Mouse (Mus musculus) forebrain, embryonic 16.5 days (tissue): Measurements from ENCODE around the gene Grk2. TPM values are rescaled to one million over a fixed set of nuclear protein-coding genes. Genes with fewer than 3 reads are reported as not detected.

ENCODE experiments used
- ATAC-seq: fragments of 200-750 bp; cut with Nextera tagmentation; 2 replicates; pipeline ENCODE4 v1.8.0; 2017; ENCODE audit warnings: mild to moderate bottlenecking, moderate library complexity
- H3K27ac ChIP-seq: fragments of 300-500 bp; sonication (generic); 2 replicates; pipeline ENCODE4 v1.5.1; 2014; ENCODE audit warnings: low read length, control low read depth
- H3K27me3 ChIP-seq: fragments of 300-500 bp; sonication (generic); replicated peaks from 2 replicates; pipeline ENCODE4 v1.6.1; 2014; ENCODE audit warnings: low read length; ENCODE audit not compliant: control insufficient read depth, insufficient read depth
- H3K36me3 ChIP-seq: fragments of 300-500 bp; sonication (generic); 2 replicates; pipeline ENCODE4 v1.6.1; 2014; ENCODE audit not compliant: control insufficient read depth, insufficient read depth
- H3K4me1 ChIP-seq: fragments of 300-500 bp; sonication (generic); replicated peaks from 2 replicates; pipeline ENCODE4 v1.6.1; 2014; ENCODE audit warnings: low read length; ENCODE audit not compliant: control insufficient read depth, insufficient read depth
- H3K4me2 ChIP-seq: fragments of 300-500 bp; sonication (generic); 2 replicates; pipeline ENCODE4 v1.6.1; 2014; ENCODE audit warnings: mild to moderate bottlenecking, low read length, control low read depth
- H3K4me3 ChIP-seq: fragments of 300-500 bp; sonication (generic); replicated peaks from 2 replicates; pipeline ENCODE4 v1.5.1; 2014; ENCODE audit warnings: mild to moderate bottlenecking, low read length, control low read depth
- H3K9ac ChIP-seq: fragments of 300-500 bp; sonication (generic); replicated peaks from 2 replicates; pipeline ENCODE4 v1.6.1; 2014; ENCODE audit warnings: low read depth, low read length, control low read depth
- H3K9me3 ChIP-seq: fragments of 300-500 bp; sonication (generic); 2 replicates; pipeline ENCODE4 v1.6.1; 2016; ENCODE audit warnings: low read length; ENCODE audit not compliant: control insufficient read depth
- WGBS: fragments of 180-500 bp; shearing (Covaris S2); extraction: QIAGEN DNeasy Blood & Tissue Kit; methylation state at CpG from one replicate; pipeline ENCODE4 v1.1.7; 2014; 5-methylcytosine and 5-hydroxymethylcytosine counted together
- polyA plus RNA-seq: library from polyadenylated mRNA; unstranded; fragments of >200 nt; fragmentation: Nextera tagmentation; extraction: Ambion mirVana; gene quantifications from 2 replicates; pipeline ENCODE4 v1.2.1, GENCODE M21; 2015

The Grk2 gene
- polyA plus RNA-seq, 1 experiment from 2014 or later: 28.1 TPM

DNA sequence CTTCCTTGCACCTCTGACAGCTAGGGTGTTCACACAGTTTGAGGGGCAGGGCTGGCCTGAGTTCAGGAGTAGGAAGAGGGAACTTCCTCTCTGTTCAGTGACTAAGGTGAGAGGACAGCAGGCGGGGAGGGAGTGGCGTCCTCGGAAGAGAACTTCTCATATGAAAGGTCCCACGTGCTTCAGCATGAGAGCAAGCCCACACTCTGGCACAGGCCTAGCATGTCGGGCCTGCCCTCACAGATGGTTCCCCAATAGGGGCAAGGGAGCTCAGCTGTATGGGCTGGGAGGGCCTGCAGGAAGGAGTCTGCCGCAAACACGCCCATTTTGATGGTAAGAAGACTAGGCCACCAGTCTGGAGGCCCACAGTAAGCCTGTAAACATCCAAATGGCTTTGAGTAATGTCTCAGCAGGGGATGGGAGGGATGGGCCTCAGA is 5.7 kb downstream of the Grk2 start:
- no peak overlapping the region for H3K4me2 ChIP-seq
- H3K27ac ChIP-seq: no peak overlapping the region
- no peak overlapping the region for H3K4me3 ChIP-seq
- ATAC-seq: no peak
- no peaks in the 10 kb centered on the region for H3K27me3 ChIP-seq
- peaks cover 54% of the 10 kb centered on the region for H3K4me1 ChIP-seq
- H3K9me3 ChIP-seq: no peaks in the 10 kb centered on the region
- no peaks in the 10 kb centered on the region for H3K36me3 ChIP-seq
- 47% methylated on average over 7 of the region's 7 CpGs for WGBS
- H3K9ac ChIP-seq: no peak overlapping the region

DNA sequence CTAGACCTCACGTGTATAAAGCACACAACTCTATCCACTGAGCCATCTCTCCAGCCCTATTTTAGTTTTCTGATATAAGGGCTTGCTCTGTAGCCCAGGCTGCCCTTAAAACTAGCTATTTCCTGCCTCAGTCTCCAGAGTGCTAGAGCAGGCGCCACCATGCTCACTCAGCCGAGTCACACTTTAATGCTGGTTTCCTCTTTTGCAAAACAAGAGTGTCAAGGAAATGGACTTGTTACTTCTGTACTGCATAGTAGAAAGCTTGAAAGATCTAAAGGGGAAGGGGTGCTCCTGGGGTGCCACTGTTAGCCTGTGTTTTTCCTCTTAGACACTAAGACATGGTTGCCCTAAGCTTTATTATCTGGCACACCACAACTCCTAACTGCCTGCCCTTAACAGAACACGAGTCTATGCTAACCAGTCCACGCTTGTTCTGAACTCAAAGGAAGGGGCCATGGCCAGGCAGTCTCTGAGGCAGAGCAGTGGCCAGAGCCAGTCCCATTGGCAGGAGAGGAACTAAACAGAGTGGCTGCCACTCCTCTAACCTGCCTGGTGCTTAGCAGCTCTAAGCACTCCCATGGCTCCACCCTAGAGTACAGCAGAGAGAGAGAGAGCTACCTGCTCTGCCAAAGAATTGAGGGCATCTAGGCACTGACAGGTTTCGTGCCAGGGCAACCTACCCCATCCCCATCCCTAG is 6.3 kb downstream of the Grk2 start:
- ATAC-seq: no peak
- peaks cover 48% of the 10 kb centered on the region for H3K4me1 ChIP-seq
- H3K36me3 ChIP-seq: no peaks in the 10 kb centered on the region
- H3K4me3 ChIP-seq: no peak overlapping the region
- H3K4me2 ChIP-seq: no peak overlapping the region
- H3K9ac ChIP-seq: no peak overlapping the region
- no peaks in the 10 kb centered on the region for H3K27me3 ChIP-seq
- H3K9me3 ChIP-seq: no peaks in the 10 kb centered on the region
- 81% methylated on average over 6 of the region's 6 CpGs for WGBS
- H3K27ac ChIP-seq: no peak overlapping the region

DNA sequence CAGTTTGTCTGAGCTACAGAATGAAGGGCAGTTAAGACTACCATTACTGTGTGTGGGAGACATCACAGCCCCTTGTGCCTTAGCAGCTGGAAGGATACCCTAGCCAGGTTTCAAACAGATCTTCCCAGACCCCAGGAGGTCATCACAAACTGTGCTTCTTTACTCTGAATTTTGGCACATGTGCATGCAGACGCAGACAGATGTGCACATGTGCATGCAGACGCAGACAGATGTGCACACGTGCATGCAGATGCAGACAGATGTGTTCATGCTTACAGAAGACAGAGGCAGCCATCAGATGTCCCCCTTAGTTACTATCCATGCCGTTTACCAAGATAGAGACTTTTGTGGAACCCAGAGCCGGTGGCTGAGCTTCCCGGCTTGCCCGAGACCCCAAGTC is 6.9 kb downstream of the Grk2 start:
- Histone ChIP-seq H3K27ac (no peak overlapping the region), H3K4me1 (peaks cover 42% of the 10 kb centered on the region), H3K9ac (no peak overlapping the region), H3K9me3 (no peaks in the 10 kb centered on the region), H3K4me2 (no peak overlapping the region), H3K27me3 (no peaks in the 10 kb centered on the region), H3K4me3 (no peak overlapping the region), H3K36me3 (no peaks in the 10 kb centered on the region)
- ATAC-seq: no peak
- 92% methylated on average over 7 of the region's 7 CpGs for WGBS

DNA sequence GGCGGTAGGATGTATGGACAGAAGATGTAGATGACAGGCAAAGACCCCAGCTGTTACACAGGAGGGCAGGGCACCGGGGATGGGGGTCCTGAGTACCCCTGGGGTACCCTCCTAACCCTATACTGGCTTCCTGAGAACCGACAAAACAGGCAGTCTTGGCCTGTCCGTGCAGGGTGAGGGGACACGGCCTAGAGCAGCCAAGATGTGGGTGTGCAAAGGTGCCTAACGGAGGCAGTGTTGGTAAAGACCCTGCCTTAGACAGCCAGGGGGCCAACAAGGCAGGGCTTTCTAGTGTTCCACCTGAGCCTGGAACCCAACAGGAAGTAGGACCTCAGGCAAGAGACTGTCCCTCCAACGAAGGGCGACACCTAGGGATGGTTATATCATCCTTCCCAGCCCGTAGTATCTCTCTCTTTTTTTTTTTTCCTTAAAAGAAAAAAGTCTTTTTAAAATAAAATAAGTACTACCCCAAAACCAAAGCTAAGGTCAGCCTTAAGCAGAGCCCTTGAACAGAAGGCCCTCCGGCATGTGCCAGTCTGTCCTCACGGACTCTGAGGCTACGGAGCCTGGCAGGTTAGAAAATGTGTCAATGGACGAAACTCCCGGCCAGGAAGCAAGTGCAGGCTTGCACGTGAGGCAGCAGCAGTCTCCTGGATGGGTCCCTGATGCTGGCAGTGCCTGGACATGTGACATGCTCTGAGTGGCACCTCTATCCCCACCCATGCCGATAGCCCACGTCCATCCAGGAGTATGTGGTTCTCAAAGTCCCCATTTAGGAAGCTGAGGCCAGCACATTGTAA is 7.5 kb downstream of the Grk2 start:
- Histone ChIP-seq H3K27me3 (no peaks in the 10 kb centered on the region), H3K36me3 (no peaks in the 10 kb centered on the region), H3K27ac (no peak overlapping the region), H3K4me2 (no peak overlapping the region), H3K4me3 (no peak overlapping the region), H3K4me1 (peaks cover 36% of the 10 kb centered on the region), H3K9me3 (no peaks in the 10 kb centered on the region), H3K9ac (no peak overlapping the region)
- no peak for ATAC-seq
- 92% methylated on average over 17 of the region's 17 CpGs for WGBS

DNA sequence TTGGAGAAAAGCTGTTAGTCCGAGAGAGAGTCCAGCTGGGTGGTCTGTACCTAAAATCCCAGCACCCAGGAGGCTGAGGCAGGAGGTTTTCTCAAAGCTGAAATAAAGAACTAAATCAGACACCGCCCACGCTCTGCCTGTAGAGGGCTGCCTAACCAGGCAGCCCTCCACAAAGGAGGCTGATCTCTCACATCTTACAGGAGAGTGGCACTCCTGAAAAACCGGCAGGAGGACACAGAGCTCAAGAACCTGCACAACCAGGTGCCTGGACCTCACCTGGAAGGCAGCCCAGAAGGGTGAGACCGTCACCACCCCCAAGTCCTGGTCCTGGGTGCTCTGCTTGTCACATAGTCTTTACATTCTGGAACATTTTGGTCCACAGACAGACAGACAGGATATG is 8.2 kb downstream of the Grk2 start:
- ATAC-seq: no peak
- H3K27me3 ChIP-seq: no peaks in the 10 kb centered on the region
- no peaks in the 10 kb centered on the region for H3K36me3 ChIP-seq
- no peaks in the 10 kb centered on the region for H3K9me3 ChIP-seq
- H3K27ac ChIP-seq: no peak overlapping the region
- 86% methylated on average over 5 of the region's 5 CpGs for WGBS
- H3K4me3 ChIP-seq: no peak overlapping the region
- H3K9ac ChIP-seq: no peak overlapping the region
- H3K4me2 ChIP-seq: no peak overlapping the region
- peaks cover 29% of the 10 kb centered on the region for H3K4me1 ChIP-seq

DNA sequence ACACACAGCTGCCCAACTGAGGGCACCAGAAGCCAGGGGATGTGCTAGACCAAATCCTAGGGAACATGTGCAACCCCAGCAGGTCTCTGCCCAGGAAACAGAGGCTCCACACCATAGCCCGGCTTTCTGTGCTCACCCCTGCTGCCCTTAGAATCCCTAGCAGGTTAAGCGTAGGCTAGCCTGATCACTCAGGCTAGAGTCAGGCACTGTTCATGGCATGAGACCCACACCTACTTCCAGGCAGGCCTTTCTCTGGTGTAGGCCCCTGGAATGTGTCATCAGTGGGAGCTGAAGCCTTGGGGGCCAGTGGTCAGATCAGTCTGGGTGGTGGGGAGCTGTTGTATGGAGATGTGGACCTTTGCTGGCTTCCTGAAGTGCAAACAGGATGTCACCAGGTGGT is 9.4 kb downstream of the Grk2 start:
- Histone ChIP-seq H3K4me1 (peaks cover 17% of the 10 kb centered on the region), H3K27me3 (no peaks in the 10 kb centered on the region), H3K27ac (no peak overlapping the region), H3K4me3 (no peak overlapping the region), H3K36me3 (peaks cover 11% of the 10 kb centered on the region), H3K4me2 (no peak overlapping the region), H3K9ac (no peak overlapping the region), H3K9me3 (no peaks in the 10 kb centered on the region)
- 98% methylated on average over 2 of the region's 2 CpGs for WGBS
- ATAC-seq: no peak

DNA sequence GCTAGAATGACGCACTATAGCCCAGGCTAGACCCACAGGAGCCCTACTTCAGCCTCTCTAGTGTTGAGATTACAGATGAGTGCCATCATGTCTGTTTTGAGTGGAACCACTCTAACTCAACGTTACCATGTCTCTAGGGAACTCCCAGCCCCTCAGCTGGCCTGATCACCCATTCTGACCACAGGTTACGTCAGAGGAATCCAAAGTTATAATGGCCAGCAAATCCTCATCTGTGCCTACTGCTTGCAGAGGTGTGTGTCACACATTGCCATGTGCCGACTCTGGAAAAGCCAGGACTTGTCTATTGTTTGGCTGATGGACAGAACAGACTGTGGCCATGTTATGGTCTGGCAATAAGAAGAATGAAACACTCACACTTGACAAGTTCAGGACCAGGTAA is 10.6 kb downstream of the Grk2 start:
- Histone ChIP-seq H3K4me1 (peaks cover 5% of the 10 kb centered on the region), H3K4me2 (no peak overlapping the region), H3K9me3 (no peaks in the 10 kb centered on the region), H3K36me3 (peaks cover 17% of the 10 kb centered on the region), H3K27me3 (no peaks in the 10 kb centered on the region), H3K27ac (no peak overlapping the region), H3K4me3 (no peak overlapping the region), H3K9ac (no peak overlapping the region)
- ATAC-seq: no peak
- 88% methylated on average over 4 of the region's 4 CpGs for WGBS

DNA sequence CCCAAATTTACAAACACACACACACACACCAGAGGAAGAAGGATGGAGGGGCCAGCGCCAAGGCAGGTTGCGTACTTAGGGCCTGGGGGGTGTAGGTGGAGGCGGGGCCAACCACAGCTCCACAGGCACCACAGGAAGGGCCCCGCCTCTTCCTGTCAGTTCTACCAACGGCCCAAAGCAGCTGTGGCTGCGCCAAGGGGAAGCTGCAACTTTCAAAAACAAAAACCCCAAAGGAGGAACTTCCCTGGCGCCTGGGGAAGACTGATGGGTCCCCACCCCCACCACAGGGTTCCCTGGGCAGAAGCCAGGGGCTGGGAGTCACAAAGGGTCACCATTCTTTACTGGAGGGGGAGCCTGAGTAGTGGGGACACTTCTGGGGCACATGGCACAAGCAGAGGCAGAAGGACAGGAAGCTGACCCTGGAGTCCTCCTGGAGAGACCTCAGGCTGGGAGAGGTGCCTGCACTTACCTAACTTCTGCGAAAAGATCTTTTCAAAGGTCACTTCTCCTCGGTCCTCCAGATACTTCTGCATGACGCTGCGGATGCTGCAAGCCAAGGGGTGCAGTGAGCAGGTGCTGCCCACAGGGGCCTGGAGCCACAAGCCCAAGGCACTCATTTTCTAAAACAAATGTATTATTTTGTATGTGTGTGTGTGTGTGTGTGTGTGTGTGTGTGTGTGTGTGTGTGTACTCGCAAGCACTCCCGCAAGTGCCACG is 11.5 kb downstream of the Grk2 start:
- Histone ChIP-seq H3K4me3 (no peak overlapping the region), H3K27ac (no peak overlapping the region), H3K4me2 (no peak overlapping the region), H3K4me1 (no peaks in the 10 kb centered on the region), H3K27me3 (no peaks in the 10 kb centered on the region), H3K9ac (no peak overlapping the region), H3K9me3 (no peaks in the 10 kb centered on the region), H3K36me3 (peaks cover 24% of the 10 kb centered on the region)
- 80% methylated on average over 14 of the region's 14 CpGs for WGBS
- ATAC-seq: no peak

DNA sequence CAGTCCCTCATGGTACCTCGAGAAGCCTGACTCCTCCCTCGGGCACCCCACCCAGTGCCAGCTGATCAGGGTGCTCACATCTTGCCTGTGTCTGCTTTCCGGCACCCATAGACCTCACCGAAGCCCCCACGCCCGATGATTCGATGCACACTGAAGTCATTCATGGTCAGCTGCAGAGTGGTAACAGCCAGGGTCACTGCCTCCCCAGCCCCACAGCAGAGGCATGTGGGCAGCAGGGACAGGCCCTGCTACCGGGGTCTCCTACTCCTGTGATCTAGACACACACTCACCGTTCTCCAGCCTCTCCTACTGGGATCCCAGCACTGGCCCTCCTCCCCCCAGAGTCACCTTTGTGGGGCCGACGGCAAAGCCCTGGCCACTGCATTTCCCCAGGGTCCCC is 14.9 kb downstream of the Grk2 start:
- WGBS: 88% methylated on average over 11 of the region's 11 CpGs
- no peak overlapping the region for H3K4me2 ChIP-seq
- H3K27me3 ChIP-seq: no peaks in the 10 kb centered on the region
- no peak for ATAC-seq
- no peak overlapping the region for H3K27ac ChIP-seq
- H3K9me3 ChIP-seq: no peaks in the 10 kb centered on the region
- no peaks in the 10 kb centered on the region for H3K4me1 ChIP-seq
- peaks cover 43% of the 10 kb centered on the region for H3K36me3 ChIP-seq
- H3K4me3 ChIP-seq: no peak overlapping the region
- no peak overlapping the region for H3K9ac ChIP-seq
